Mouse (Mus musculus) adrenal gland, adult 18-20 months (tissue): ENCODE measurements at regions not wholly inside any gene's neighbourhood (a gene's known extent, or its start where the extent isn't known, plus 50 kb on each side); places are given as distances from the start of the nearest gene placed in this dataset.
A peak's percentile ranks its signal among the peaks of the same experiment; 100 is the strongest.

ENCODE experiments used
- DNase-seq, 2 experiments: peaks; one replicate each; pipeline ENCODE4 v3.0.0; 2021 to 2022; ENCODE audit warnings: low spot score in 2 of 2

- no peak for DNase-seq
Observed at GRCm38 (mm10) chr13:71507421-71507931, 456.0 kb downstream of the Irx1 start.

- no peak for DNase-seq
Observed at GRCm38 (mm10) chr13:71506777-71507176, 456.7 kb downstream of the Irx1 start.

- DNase-seq = no peak
Observed at GRCm38 (mm10) chr13:71489773-71490172, 473.8 kb downstream of the Irx1 start.

GRCm38 (mm10) chr13:71481205-71481604, 482.3 kb downstream of the Irx1 start:
- DNase-seq = no peak

- no peak for DNase-seq
Observed at GRCm38 (mm10) chr13:71461552-71461951, 502.0 kb downstream of the Irx1 start.

GRCm38 (mm10) chr13:71460607-71461006, 502.9 kb downstream of the Irx1 start:
- DNase-seq = no peak

- no peak for DNase-seq
Observed at GRCm38 (mm10) chr13:71460097-71460496, 503.4 kb downstream of the Irx1 start.

GRCm38 (mm10) chr13:71459022-71459536, 504.4 kb downstream of the Irx1 start:
- DNase-seq = no peak

- peak; percentile 63 to 71 for DNase-seq
Observed at GRCm38 (mm10) chr13:71458061-71458935, 505.2 kb downstream of the Irx1 start.

GRCm38 (mm10) chr13:71457550-71457949, 506.0 kb downstream of the Irx1 start:
- no peak for DNase-seq

GRCm38 (mm10) chr13:71452258-71452657, 511.3 kb downstream of the Irx1 start:
- no peak for DNase-seq

GRCm38 (mm10) chr13:71437601-71438099, 525.9 kb downstream of the Irx1 start:
- no peak for DNase-seq

GRCm38 (mm10) chr13:71403654-71404560, 559.6 kb downstream of the Irx1 start:
- no peak for DNase-seq

GRCm38 (mm10) chr13:71393716-71394309, 552.2 kb upstream of the Adamts16 start:
- no peak for DNase-seq

- no peak for DNase-seq
Observed at GRCm38 (mm10) chr13:71378641-71379040, 537.0 kb upstream of the Adamts16 start.

GRCm38 (mm10) chr13:71375909-71376606, 534.4 kb upstream of the Adamts16 start:
- no peak for DNase-seq

GRCm38 (mm10) chr13:71372701-71373685, 531.4 kb upstream of the Adamts16 start:
- DNase-seq = no peak

GRCm38 (mm10) chr13:71369832-71370231, 528.2 kb upstream of the Adamts16 start:
- DNase-seq = no peak

GRCm38 (mm10) chr13:71365261-71365660, 523.6 kb upstream of the Adamts16 start:
- DNase-seq = no peak
